Mouse (Mus musculus) stomach, embryonic 15.5 days (tissue): Measurements from ENCODE around the gene Acads. TPM values are rescaled to one million over a fixed set of nuclear protein-coding genes. Genes with fewer than 3 reads are reported as not detected.

Source experiments
- ATAC-seq: fragments of 200-750 bp; cut with Nextera tagmentation; 2 replicates; pipeline ENCODE4 v1.8.0; 2017; ENCODE audit warnings: low read depth, moderate number of reproducible peaks, moderate TSS enrichment; ENCODE audit not compliant: insufficient read depth, low FRiP score
- H3K27ac ChIP-seq: fragments of 300-500 bp; sonication (generic); 2 replicates; pipeline ENCODE4 v1.5.1; 2015; ENCODE audit warnings: mild to moderate bottlenecking, inconsistent platforms
- H3K27me3 ChIP-seq: fragments of 300-500 bp; sonication (generic); replicated peaks from 2 replicates; pipeline ENCODE4 v1.6.1; 2015; ENCODE audit warnings: inconsistent platforms
- H3K36me3 ChIP-seq: fragments of 300-500 bp; sonication (generic); 2 replicates; pipeline ENCODE4 v1.6.1; 2015; ENCODE audit warnings: inconsistent platforms
- H3K4me1 ChIP-seq: fragments of 300-500 bp; sonication (generic); 2 replicates; pipeline ENCODE4 v1.6.1; 2015; ENCODE audit warnings: inconsistent platforms
- H3K4me2 ChIP-seq: fragments of 300-500 bp; sonication (generic); 2 replicates; pipeline ENCODE4 v1.6.1; 2015; ENCODE audit warnings: mild to moderate bottlenecking, inconsistent platforms
- H3K4me3 ChIP-seq: fragments of 300-500 bp; sonication (generic); replicated peaks from 2 replicates; pipeline ENCODE4 v1.5.1; 2015; ENCODE audit warnings: inconsistent platforms
- H3K9ac ChIP-seq: fragments of 300-500 bp; sonication (generic); 2 replicates; pipeline ENCODE4 v1.6.1; 2015; ENCODE audit warnings: inconsistent platforms
- H3K9me3 ChIP-seq: fragments of 300-500 bp; sonication (generic); 2 replicates; pipeline ENCODE4 v1.6.1; 2016; ENCODE audit warnings: inconsistent platforms
- WGBS: fragments of 180-500 bp; shearing (Covaris S2); methylation state at CpG from one replicate; pipeline ENCODE4 v1.1.7; 2015; 5-methylcytosine and 5-hydroxymethylcytosine counted together
- polyA plus RNA-seq: library from polyadenylated mRNA; unstranded; fragments of >200 nt; fragmentation: Nextera tagmentation; extraction: Ambion mirVana; gene quantifications from 2 replicates; pipeline ENCODE4 v1.2.1, GENCODE M21; 2015

The Acads gene
- polyA plus RNA-seq, 1 experiment from 2014 or later, result 64.1 TPM

DNA sequence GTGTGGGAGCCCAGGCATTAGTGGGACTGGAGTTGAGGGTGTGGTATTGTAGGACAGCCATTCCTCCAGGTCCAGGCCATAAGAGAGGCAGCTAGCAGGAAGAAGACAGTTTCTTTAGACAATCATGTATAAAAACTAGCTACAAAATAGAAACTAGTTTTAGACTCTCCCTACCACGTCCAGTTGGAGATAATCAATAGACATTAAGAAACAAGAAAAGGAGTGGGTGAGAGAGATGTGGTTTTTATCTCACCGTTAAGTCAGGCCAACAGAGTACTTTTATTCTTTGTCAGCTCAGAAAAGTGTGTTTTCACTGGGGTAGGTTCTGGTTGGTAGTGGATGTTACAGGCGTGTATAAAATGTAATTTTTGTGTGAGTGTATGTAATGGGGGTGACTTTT lies 58.2 kb downstream of the Acads start:
- Histone ChIP-seq H3K36me3 (0 out of 2 replicates have a peak, but pooled peaks cover 8% of the 10 kb centered on the region), H3K4me1 (0 out of 2 replicates have a peak, but pooled peaks cover 4% of the 10 kb centered on the region), H3K9me3 (no peaks in the 10 kb centered on the region), H3K4me3 (no peak overlapping the region), H3K27me3 (no peaks in the 10 kb centered on the region), H3K4me2 (no peak overlapping the region), H3K27ac (no peak overlapping the region), H3K9ac (no peak overlapping the region)
- WGBS, result 81% methylated on average over 3 of the region's 3 CpGs
- ATAC-seq, result no peak

Other genes starting within 250 kb of the Acads start
- gene Oasl2, start 222.4 kb downstream of the Acads start, polyA plus RNA-seq, result 6.9 and 8.5 TPM in 2 replicates
- gene Oasl1, start 196.1 kb downstream of the Acads start, polyA plus RNA-seq, result 0.90 and 1.2 TPM in 2 replicates
- gene 2210016L21Rik, start 177.2 kb downstream of the Acads start, polyA plus RNA-seq, result 52.4 and 57.4 TPM in 2 replicates
- 11.2 and 16.2 TPM in 2 replicates for gene Hnf1a, start 148.3 kb downstream of the Acads start, polyA plus RNA-seq
- gene Sppl3, start 108.2 kb downstream of the Acads start, polyA plus RNA-seq, result 31.5 and 34.2 TPM in 2 replicates
- gene Gm10401, start 21.1 kb downstream of the Acads start, polyA plus RNA-seq, result 27.1 and 31.2 TPM in 2 replicates
- gene Unc119b, start 15.6 kb upstream of the Acads start, polyA plus RNA-seq, result 26.6 and 29.7 TPM in 2 replicates
- 89.3 and 101 TPM in 2 replicates for gene Mlec, start 38.8 kb upstream of the Acads start, polyA plus RNA-seq
- 1.5 and 1.6 TPM in 2 replicates for gene Cabp1, start 75.0 kb upstream of the Acads start, polyA plus RNA-seq
- 106 and 116 TPM in 2 replicates for gene Pop5, start 116.5 kb upstream of the Acads start, polyA plus RNA-seq
- 138 and 139 TPM in 2 replicates for gene Rnf10, start 153.6 kb upstream of the Acads start, polyA plus RNA-seq
- gene Coq5, start 160.3 kb upstream of the Acads start, polyA plus RNA-seq, result 46.5 and 47.9 TPM in 2 replicates
- gene Dynll1, start 181.7 kb upstream of the Acads start, polyA plus RNA-seq, result 1,324 and 1,567 TPM in 2 replicates
- 233 and 262 TPM in 2 replicates for gene Srsf9, start 207.8 kb upstream of the Acads start, polyA plus RNA-seq
- 23.0 and 26.6 TPM in 2 replicates for gene Gatc, start 221.8 kb upstream of the Acads start, polyA plus RNA-seq
- gene Triap1, start 221.9 kb upstream of the Acads start, polyA plus RNA-seq, result 52.0 and 58.1 TPM in 2 replicates
- 1,002 and 1,095 TPM in 2 replicates for gene Cox6a1, start 229.6 kb upstream of the Acads start, polyA plus RNA-seq